Mouse (Mus musculus): Measurements from ENCODE around the gene Grik2. TPM values are rescaled to one million over a fixed set of nuclear protein-coding genes. Genes with fewer than 3 reads are reported as not detected.
"Not testable (repeated sequence)": the region's sequence is repeated elsewhere in the genome, so short reads cannot be mapped to it uniquely, and the experiment has no call there.

Gene Grik2
- total RNA-seq, 2 experiments from 2014 or later, result 0.10 to 0.48 TPM

- no peak for DNase-seq
Measured at GRCm38 (mm10) chr10:49322413-49322812, 466.2 kb downstream of the Grik2 start.

GRCm38 (mm10) chr10:49319880-49320279 is 468.7 kb downstream of the Grik2 start:
- DNase-seq, result no peak

- no peak for DNase-seq
Measured at GRCm38 (mm10) chr10:49256247-49256939, 532.2 kb downstream of the Grik2 start.

GRCm38 (mm10) chr10:49237356-49237755 is 551.2 kb downstream of the Grik2 start:
- DNase-seq, result not testable (repeated sequence)

DNA sequence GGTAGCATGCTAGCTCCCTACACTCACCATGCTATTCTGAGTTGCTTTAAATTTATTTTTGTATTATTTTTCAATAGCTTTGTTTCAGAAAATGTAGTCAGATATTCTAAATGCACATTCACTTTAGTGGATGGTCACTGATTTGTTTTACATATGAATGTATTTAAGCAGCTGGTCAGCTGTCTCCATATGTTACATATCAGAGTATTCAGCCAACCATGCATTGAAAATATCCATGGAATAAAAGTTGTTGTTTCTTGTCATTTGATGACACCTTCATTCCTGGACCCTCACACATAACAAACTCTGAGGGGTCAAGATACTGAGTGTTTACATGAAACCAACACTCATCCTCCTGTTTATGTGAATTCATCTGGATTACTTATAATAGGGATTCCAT is 551.7 kb downstream of the Grik2 start:
- DNase-seq, result not testable (repeated sequence)

DNA sequence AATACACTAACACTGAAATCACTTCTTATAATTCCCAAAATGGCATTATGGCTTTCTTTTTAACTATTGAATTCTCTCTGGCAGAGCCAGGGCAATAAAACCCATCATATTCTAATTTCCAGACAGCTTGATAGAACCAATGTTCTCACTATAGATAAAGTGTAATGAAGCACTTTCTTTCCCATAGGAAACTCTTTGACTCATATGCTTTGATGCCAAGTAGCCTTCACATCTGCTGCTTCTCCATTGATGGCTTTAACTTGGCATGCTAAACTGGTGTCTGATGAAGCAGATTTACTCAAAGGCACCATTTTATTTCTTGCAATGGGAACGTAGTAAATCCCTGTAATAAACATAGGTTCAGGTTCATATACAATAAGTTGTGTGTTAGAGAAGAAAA is 568.5 kb downstream of the Grik2 start:
- DNase-seq, result no peak

GRCm38 (mm10) chr10:49219631-49220030 is 568.9 kb downstream of the Grik2 start:
- DNase-seq, result no peak

DNA sequence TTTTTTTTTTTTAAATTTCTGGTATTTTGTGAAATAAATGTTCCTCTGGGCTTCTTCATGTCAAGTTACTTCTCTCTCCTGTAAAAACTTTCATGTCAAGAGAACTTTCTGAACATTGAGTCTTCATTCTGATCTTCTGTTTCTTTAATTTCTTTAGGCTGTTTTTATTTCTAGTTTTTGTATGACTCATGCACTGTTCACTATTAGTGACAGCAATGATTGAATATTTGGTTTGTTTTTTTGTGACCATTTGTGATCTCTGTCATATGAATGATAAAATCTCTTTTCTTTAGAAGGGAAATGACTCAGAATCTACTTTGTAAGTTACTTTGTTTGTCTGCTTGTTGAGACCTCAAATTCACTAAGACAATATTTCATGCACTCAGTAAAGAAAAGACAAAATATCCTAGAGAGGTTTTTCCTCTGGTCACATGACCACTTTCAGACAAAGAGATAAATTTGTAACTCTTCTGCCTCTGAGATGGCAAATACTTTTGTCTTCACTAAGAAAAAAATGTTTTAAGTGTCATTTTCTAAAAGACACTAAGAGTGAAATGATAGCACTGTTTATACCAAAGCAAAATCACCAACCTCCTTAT is 596.7 kb downstream of the Grik2 start:
- no peak for DNase-seq

GRCm38 (mm10) chr10:49191291-49191690 is 597.3 kb downstream of the Grik2 start:
- DNase-seq, result no peak

DNA sequence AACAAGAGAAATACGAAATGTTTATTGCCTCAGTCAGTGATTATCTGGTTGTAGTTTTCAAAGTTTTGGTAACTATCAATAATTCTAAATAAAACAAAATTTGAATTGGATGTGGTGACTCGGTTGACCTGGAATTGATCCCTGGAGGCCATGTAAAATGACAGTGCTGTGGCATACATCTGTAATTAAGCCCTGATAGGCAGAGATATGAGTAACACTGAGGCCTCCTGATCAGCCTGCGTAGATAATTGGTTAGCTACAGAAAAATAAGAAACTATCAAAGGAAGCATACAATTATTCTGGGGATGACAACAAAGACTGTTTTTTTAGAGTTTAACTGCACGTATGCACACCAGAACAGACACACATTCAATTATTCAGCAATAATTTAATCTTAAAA is 634.4 kb downstream of the Grik2 start:
- no peak for DNase-seq

DNA sequence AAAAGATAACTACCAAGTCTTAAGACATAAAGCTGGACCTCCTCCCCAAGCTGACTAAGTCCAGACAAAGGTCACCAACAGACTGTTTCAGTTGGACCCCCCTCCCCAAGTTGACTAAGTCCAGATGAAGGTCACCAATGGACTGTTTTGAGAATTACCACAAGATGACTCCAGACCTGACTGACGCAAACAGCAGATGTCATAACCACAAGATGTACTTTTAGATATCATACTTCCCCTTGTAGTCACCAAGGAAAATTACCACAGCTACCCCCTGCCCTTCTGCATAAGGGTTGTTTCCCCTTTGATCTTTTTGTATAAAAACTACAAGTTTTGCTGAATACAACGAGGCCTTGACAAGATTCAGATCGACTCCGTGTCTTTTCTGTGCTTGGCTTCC is 637.1 kb downstream of the Grik2 start:
- DNase-seq, result not testable (repeated sequence)

DNA sequence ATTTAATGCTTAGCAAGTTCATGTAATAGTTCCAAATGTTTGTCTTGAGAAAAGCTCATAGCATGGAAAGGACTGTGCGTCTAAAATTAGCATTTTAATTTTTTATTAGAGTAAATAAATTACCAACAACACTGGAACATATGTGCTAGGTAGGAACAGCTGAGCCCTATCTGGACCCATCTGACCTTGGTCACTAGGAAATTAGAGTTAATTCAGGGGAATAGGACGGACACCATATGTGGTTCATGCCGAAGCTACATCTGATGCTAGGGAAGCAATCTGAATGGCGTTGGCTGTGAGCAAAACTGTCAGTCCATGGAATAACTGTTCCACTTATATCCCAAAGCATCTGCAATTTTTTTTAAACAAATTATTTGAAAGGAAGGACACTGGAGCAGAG is 638.9 kb downstream of the Grik2 start:
- DNase-seq, result no peak

DNA sequence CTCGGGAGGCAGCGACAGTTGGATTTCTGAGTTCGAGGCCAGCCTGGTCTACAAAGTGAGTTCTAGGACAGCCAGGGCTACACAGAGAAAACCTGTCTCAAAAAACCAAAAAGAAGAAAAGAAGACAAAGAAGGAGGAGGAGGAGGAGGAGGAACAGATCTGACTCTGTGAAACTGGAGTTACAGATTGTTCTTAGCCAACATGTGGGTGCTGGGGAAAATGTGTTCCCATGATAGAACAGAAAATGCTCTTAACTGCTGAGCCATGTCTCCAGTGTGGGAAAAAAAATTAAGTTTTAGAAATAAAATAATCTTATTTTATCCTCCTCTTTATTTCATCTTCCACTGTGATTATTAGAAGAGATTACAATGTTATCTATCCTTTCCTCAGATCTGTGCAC is 645.9 kb downstream of the Grik2 start:
- DNase-seq, result no peak

DNA sequence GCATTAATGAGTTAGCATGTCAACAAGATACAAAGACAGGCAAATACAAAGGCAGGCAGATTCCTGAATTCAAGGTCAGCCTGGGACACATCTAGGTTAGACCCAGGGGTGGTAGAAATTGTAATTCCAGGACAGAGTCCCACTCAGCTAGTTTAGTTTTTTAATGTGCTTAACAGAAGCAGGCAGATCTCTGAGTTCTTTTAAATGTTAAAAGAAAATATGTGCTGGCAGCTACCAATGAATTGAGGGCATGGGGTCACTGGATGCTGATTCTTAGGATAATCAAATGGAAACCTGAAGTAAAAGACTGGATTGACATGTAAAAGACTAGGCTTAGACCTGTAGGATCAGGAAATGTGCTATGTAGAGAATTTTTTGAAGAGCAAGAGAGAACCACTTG is 651.8 kb downstream of the Grik2 start:
- no peak for DNase-seq

GRCm38 (mm10) chr10:49131311-49131710 is 657.3 kb downstream of the Grik2 start:
- DNase-seq, result no peak

DNA sequence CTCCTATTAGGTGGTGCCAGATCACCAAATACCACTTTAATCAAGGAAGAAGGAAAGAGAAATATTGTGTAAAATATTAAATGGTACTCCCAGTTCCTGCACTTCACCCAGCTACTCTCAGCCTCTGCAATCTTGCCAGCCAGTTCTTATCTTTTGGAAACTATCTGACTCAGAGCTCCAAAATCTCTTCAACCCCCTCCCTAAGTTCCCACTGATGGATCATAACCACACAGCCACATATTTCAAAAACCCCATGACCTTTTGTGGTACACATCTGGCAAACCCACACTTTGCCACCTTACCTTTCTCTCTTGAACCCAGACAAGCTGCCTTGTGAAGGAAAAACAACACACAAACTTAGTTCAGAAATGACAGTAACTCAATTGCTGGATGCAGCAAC is 738.2 kb downstream of the Grik2 start:
- no peak for DNase-seq

- no peak for DNase-seq
Measured at GRCm38 (mm10) chr10:49049391-49049790, 739.2 kb downstream of the Grik2 start.

Measured in gastrocnemius, postnatal 25 days (tissue).